Mouse (Mus musculus): ENCODE data around the gene Tmem121.
A peak's percentile ranks its signal among the peaks of the same experiment; 100 is the strongest.
"Not testable (repeated sequence)": the region's sequence is repeated elsewhere in the genome, so short reads cannot be mapped to it uniquely, and the experiment has no call there.

The Tmem121 gene

DNA sequence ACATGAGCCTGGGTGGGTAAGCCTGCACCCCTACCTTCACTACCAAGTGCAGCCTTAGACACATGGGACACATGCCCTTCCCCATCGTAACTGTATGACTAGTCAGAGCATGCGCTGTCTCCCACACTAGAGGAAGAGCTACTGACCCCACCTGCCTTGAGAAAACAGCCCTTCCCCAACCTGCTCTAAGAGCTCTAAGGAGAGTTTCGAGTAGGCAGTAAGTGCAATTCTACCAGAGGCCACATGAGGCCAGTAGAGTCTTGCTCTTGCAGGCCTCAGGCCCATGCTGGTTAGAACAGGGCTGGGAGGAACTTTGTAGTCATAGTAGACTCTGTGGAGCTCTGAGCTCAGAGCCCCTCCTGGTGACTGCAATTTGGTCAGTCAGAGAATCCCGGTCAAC, 34.7 kb downstream of the Tmem121 start:
- peak; percentile 57 to 68 for DNase-seq (ENCODE audit: low spot score in 2 of 2)

DNA sequence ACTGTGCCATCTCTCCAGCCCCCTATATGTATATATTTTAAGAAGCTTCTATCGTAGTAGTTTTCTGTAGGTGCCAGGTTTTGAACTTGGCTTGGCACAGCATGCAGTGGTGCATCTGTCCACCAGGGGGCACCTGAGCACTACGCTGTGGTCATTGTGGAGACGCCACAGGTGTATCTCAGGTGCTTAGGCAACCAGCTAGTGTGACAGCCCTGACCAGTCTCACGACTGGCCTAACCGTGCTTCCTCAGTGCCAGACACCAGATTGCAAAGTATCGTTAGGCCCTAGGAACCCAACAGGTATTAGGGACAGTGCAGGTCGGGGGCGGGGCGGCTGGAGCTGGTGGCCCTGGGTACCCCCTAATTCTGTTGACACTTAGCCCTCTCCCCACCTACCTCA, 35.6 kb downstream of the Tmem121 start:
- peak in 1 of 2 experiments; percentile 39 for DNase-seq (ENCODE audit: low spot score in 2 of 2)

DNA sequence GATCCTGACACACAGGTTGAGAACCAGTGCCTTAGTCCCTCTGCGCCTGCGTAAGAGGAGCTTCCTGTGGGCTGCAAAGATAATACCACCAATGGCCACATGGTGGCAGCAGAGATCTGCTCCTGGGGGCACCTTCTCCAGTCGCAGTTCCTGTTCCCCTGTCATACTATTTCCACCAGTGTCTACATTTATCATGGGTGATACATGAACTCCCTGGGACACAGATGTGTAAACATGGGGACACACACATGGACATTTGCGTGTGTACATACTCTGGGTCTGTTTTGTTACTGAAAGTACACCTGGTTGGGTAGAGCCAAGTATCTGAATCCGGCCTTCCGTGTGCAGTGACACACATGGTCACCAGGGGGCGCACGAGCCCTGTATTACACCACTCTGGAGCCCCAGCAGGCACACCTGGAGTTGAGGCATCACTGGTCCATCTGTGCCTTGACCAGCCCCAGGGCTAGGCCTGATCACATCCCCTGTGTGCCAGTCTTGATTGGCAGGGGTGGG, 36.4 kb downstream of the Tmem121 start:
- peak; percentile 93 to 94 for DNase-seq (ENCODE audit: low spot score in 2 of 2)

DNA sequence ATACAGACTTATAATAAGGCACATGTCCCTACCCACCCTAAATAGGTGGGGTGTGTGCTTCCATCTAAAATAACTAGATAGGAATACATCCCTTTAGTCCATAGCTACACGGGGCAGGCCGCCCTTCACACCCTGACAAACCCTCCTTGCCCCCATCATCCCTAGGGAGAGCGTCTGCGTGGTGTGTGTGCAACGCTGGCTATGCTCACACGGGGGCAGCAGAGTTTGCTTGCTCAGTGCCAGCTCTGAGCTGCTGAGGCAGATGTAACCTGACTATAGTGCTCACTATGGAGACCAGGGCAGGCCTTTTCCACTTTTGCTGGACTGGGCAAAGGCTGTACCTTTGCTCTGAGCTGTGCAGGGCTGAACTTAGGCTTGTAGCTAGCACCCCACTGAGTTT, 37.0 kb downstream of the Tmem121 start:
- DNase-seq (ENCODE audit: low spot score in 2 of 2) = peak; percentile 37 to 49

DNA sequence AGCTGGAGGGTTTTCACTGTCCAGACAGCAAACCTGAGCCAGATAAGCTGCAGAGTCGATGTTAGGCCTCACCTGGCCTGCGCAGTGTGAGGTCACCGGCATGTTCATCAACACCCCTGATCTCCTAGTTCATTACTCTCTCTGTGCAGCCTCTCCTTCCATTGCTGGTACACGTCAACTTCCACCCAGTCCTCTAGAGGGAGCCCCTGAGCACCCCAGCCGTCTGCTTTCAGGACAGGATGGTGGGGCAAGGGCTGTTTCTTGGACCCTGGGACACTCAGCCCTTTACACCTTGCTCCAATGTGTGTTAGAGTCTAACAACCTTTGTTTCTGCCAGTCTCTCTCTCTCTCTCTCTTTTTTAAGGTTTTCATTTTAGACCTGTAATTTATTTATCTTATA, 38.5 kb downstream of the Tmem121 start:
- DNase-seq (ENCODE audit: low spot score in 2 of 2) = no peak

DNA sequence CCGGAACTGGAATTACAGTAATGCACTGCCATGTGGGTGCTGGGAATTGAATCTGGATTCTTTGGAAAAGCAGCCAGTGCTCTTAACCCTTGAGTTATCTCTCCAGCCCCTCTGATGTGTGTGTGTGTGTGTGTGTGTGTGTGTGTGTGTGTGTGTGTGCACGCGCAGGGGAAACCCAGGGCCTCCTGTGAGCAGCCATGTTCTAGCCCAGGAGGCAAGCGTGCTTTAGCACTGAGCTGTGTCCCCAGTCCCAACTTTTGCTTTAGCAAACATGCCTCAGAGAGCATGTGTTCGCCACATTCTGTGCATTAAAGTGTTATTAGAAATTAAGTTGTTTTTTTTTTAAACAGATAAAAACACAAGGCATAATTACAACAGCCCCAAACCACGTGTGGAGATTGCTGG, 39.0 kb downstream of the Tmem121 start:
- no peak for DNase-seq (ENCODE audit: low spot score in 2 of 2)

DNA sequence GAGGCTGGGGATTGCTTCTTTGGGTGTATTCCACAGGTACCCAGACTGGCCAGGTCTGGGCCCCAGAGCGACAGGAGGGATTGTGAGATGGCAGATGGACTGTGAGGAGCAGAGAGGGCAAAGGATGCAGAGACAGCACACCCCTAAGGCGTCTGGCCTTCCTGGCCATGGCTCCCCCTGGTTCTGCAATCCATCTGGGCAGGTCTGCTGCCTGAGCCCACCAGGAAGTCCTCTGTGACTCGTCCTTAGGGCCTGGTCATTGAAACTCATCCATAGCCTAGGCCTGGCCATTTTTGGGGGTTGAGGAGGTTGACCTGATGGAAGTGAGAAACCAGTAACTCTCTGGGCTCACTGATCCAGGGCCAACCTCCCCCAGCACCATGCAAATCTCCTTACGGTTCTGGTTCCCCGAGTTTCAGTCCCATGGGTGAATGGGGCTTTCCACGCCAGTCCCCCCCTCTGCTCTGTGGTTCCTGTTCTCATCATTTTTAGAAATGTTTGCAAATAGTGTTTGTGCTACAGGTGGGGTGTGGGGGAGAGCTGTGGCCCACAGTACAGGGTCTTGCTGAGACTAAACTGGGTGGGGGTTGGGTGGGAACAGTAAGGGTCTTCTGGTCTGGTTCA, 42.4 kb downstream of the Tmem121 start:
- DNase-seq (ENCODE audit: low spot score in 2 of 2) = no peak

DNA sequence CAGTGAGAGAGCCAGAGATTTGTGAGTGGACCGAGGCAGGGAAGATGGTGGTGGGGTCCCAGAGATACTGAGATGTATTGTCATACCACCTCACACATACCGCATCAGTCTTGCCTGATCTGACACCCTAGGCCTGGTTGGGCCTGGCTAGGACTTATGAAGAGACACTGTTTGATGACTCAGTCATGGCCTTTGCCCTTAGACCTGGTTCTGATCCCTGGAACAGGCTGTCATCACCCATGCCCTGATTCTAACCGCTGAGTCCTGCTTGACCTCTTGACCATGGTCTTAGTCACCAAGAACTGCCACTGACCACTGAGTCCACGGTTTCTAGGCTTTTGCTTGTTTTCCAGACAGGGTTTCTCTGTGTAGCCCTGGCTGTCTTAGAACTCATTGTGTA, 45.0 kb downstream of the Tmem121 start:
- DNase-seq (ENCODE audit: low spot score in 2 of 2) = no peak

DNA sequence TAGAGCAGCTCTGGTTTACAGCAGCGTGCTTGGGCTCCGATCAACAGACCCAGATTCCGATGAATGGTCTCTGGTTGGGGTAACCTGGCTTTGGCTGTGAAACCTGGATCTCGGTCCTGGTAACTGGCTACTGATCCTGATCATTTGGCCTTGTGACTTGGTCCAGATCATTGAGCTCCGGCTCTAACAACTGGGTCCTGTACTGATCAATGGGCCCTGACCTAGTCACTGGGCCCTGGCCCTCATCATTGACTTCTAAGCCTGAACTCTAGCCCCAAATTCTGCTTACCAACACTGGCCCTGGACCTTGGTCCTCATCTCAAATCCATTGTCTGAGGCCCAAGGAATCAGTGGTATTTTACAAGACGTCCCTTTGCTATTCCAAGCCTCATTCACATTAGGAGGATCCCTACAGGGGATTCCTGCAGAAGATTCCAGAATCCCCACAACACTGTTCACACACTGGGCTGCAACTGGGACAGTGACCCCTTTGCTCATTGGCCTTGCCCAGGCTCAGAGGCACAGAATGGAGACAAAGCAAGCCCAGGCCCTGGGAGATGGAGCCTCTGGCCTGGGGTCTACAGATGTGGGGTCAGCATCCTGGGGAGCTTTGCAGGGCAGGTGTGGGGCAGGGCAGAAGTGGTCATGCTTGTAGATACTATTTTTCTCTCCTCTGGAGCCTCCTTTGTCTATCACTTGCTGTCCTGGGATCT, 46.0 kb downstream of the Tmem121 start:
- DNase-seq (ENCODE audit: low spot score in 2 of 2) = not testable (repeated sequence)

DNA sequence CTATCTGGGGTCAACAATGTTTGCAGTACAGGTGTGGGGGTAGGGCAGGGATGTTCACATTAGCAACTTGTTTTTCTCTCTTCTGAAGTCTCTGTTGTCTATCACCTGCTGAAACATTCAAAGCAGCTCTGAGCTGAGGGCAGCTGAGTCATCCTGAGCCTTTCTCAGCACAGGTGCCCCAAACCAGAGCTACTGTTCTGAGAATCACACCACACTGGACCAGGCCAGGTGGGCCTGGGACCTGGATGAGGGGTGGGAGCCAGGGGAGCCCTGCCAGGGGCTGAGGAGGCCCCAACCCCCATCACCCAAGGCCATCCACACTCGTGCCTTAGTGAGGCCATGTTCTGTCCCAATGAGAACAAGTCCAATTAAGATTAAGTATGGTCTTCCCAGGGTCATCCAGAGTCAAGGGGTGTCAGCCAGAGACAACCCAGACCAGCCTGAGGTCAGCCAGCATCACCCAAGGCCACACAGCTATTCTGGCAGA, 46.6 kb downstream of the Tmem121 start:
- not testable (repeated sequence) for DNase-seq (ENCODE audit: low spot score in 2 of 2)

All from cerebellum, postnatal 4 days (tissue).